Mouse (Mus musculus): Measurements from ENCODE around the gene Csn1s2b. TPM values are rescaled to one million over a fixed set of nuclear protein-coding genes. Genes with fewer than 3 reads are reported as not detected.
"Not testable (repeated sequence)": the region's sequence is repeated elsewhere in the genome, so short reads cannot be mapped to it uniquely, and the experiment has no call there.

The Csn1s2b gene
- not detected for total RNA-seq (2022)

DNA sequence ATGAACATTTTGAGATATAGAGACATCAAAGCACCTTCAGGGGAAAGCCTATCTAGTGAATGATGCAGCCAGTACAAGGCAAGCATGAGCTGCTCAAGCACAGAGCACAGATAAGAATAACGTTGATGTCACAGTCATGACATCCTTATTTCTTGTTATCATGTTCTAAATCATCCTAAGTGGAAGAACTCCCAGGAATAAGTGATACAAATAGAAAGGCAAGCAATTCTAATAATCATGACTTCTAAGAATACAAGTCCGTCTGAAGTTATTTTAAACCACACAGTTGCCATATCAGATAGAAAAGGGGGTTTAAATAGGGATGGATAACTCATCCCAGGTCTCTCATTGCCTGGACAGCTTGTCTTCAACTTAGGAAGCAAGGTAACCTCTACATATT lies at the start of gene Csn1s2b:
Gene Csn1s2b, plus strand, starts transcription at position 301 of the 400 bp plus-strand sequence.
- no peak for DNase-seq (ENCODE audit: low spot score in 2 of 2)

DNA sequence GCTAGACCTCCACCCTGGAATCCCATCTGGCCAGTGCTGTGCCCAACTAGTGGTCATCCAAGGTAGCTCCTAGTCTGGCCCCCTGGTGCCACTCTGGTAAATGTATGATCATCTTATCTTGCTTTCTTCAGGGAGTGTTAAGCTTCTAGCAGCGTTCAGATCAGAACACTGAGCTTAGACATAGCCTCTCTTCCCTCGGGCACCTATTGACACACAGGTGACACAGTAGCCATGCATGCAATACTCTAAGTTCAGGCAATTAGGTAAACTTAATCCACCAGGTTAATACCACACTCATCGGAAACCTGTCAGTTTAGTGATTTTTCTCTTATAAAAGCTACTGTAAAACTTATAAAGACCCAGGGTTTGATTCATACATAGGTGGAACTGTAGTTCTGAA lies 43.3 kb upstream of the Csn1s2b start:
- no peak for DNase-seq (ENCODE audit: low spot score in 2 of 2)

DNA sequence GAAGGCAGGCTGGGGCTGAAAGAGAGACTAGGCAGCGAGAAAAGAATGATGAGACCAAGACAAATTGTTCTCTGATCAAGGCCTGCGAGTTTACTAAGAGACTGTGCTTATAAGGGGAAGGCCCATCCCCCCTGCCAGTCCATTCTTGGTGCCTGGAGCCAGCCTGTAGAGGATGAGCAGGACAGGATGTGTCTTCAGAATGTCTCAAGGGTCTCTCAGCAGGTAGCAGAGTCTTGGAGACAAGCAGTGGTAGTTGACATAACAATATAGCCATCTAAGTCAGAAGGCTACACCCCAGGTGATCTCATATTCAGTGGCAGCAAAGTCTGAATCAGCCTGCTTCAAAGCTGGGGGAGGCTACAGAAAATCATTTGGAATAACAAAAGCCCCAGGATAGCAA lies 35.7 kb upstream of the Csn1s2b start:
- DNase-seq (ENCODE audit: low spot score in 2 of 2), result not testable (repeated sequence)

DNA sequence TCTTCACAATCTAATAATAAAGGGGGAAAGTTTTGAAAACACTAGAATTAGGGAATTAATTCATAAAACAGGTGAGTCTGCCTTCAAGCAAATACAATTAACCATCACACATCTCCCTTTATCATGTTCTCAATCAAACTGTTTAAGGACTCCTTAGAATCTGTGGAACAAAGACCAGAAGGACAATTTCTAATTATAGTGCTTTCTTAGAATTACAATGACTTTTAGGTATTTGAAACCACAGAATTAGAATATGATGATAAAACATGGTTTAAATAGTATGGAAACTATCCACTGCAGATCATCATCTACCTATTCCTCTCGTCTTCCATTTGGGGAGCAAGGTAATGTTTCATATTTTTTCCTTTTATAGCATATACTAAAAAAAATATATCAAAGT lies 33.6 kb upstream of the Csn1s2b start, which contains the start of gene Csn1s2a:
Gene Csn1s2a, plus strand, starts transcription at position 301 of the 400 bp plus-strand sequence.
- no peak for DNase-seq (ENCODE audit: low spot score in 2 of 2)

DNA sequence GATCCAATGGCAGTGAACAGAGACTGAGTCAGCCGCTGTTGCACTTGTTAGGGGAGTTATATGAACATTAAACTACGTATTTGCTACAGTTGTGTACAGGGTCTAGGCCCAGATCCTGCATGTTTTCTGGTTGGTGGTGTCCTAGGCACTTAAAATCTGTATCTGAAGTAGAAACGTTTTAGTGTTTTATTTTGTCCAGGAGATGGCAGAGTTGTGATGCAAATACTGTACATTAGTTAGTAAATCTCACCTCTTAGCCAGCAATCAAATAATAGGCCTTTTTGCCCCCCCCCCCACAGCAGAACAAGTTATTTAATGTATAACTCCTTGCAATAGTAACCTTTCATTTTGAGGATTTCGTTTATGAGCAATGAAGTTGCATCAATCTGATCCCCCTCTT lies 25.2 kb upstream of the Csn1s2b start:
- no peak for DNase-seq (ENCODE audit: low spot score in 2 of 2)

DNA sequence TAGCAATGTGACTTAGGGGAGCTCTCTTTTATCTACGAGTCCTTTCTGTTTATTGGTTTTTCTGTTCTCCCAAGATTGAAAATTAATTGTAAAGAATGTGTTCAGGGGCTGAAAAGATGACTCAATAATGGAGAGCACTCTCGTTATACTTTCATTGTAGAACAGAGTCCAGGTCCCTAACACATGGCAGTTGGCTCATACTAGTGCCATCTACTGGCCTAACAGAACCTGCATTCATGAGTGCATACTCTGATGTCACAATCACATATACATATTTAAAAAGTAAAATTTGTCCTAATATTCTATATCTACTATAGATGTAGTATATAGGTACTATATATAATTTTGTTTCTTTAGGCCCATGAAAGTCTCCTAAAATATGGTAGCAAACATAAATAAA lies 1.4 kb downstream of the Csn1s2b start:
- no peak for DNase-seq (ENCODE audit: low spot score in 2 of 2)

DNA sequence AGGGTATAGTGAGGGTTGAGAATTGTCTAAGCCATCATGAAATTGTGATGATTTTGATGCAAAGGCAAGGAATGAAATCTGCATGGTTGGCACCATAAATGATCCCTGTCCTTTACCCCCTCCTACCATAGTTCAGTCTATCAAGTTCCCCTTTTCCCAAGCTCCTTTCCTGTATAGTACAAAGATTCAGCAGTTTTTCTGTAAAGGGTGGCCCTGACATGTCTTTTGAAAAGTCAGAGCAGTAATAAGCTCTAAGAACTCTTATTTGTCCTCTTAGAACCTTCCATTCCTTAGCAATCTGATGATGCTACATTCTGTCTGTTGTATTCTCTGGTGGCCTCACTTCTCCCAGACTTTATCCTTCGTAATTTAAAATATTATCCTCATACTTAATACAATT lies 17.5 kb downstream of the Csn1s2b start, which contains the start of gene Prr27:
Gene Prr27, plus strand, starts transcription at position 301 of the 400 bp plus-strand sequence.
- no peak for DNase-seq (ENCODE audit: low spot score in 2 of 2)

DNA sequence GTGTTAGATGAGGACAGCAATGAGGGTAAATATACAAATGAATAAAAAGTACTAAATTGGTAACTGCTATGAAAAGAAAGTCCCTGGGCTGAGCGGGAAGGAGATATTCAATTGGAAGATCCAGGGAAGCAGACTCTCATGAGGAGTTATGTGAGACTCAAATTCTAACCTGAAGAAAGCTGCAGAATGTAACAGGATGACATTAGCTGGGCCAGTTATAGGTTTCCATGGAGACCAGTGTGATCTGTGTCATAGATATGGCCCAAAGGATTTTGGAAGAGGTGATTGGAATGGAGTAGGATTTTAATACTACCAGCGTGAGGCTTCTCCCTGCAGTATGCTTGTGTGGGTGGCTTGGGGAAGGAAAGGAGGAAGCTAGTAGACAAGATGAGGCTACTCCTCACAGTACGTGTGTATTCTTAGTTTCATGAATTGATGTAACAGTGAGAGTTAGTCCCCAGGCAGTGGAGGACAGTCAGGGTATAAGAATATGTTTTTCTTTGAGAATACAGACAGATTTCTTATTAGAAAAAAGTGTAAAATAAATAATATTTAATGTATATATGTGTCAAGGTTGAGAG lies 47.3 kb downstream of the Csn1s2b start:
- no peak for DNase-seq (ENCODE audit: low spot score in 2 of 2)

DNA sequence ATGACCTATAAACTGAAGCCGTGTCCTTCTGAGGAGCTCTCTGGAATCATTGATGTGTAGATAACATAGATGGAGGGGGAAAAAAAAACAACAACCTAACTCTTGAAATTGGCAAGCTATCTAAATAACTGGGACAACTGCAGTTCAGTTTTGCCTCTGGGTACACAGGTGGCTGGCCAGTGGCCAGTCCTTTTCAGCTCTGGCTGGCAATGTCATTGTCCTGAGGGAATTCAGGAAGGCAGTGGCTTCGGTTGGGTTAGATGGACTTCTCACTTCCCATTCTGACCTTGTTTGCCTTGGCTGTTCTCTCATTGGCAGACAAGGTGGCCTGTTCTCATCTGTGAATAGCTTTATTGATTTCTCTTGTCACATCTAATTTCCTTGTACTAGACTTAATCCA lies 62.2 kb downstream of the Csn1s2b start:
- no peak for DNase-seq (ENCODE audit: low spot score in 2 of 2)

DNA sequence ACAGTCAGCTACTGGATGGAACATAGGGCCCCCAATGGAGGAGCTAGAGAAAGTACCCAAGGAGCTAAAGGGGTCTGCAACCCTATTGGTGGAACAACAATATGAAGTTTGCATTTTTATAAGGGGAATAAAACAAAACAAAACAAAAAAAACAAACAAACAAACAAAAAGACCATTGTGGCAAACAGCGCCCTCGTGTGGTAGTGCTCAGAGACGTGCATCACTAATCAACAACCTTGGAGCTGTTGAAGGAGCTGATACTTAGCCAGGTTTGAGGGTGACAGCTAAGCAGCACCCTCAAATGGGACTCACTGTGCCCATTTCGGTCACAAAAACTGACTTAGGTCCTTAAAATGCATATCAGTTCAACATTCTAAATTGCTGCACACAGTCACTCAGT lies 63.5 kb downstream of the Csn1s2b start:
- DNase-seq (ENCODE audit: low spot score in 2 of 2), result no peak

Other genes starting within 250 kb of the Csn1s2b start
- not detected for gene Sult1d1, start 239.1 kb upstream of the Csn1s2b start, total RNA-seq (2022)
- gene Sult1e1, start 216.5 kb upstream of the Csn1s2b start, total RNA-seq (2022), result under 1 TPM in 2 of 4 experiments, not detected in 2; 0.58 to 0.70 TPM
- gene Csn1s1, start 141.9 kb upstream of the Csn1s2b start, total RNA-seq (2022), result not detected
- gene Csn2, start 108.5 kb upstream of the Csn1s2b start, total RNA-seq (2022), result not detected
- gene Csn1s2a, start 33.5 kb upstream of the Csn1s2b start, total RNA-seq (2022), result not detected
- gene Prr27, start 17.6 kb downstream of the Csn1s2b start, total RNA-seq (2022), result not detected
- gene Odam, start 76.9 kb downstream of the Csn1s2b start, total RNA-seq (2022), result not detected
- not detected for gene Csn3, start 117.5 kb downstream of the Csn1s2b start, total RNA-seq (2022)
- gene 2310003L06Rik, start 161.4 kb downstream of the Csn1s2b start, total RNA-seq (2022), result not detected
- gene Gm28434, start 161.4 kb downstream of the Csn1s2b start, total RNA-seq (2022), result not detected
- gene Cabs1, start 171.4 kb downstream of the Csn1s2b start, total RNA-seq (2022), result not detected
- not detected for gene Smr3a, start 194.5 kb downstream of the Csn1s2b start, total RNA-seq (2022)

Measured in gastrocnemius, adult 8-10 months (tissue).